Mouse (Mus musculus): ENCODE data around the gene Mtch1. TPM values are rescaled to one million over a fixed set of nuclear protein-coding genes. Genes with fewer than 3 reads are reported as not detected.

The Mtch1 gene
- polyA plus RNA-seq, 1 experiment from 2014 or later = 519 TPM

- WGBS = 16% methylated on average over 9 of the region's 9 CpGs
- no peak overlapping the region for H3K4me3 ChIP-seq
- H3K4me2 ChIP-seq = peak overlapping the region; percentile 23; the same call in 1 of the 2 replicates
- H3K9me3 ChIP-seq = no peaks in the 10 kb centered on the region
- peaks cover 24% of the 10 kb centered on the region; the same call in 1 of the 2 replicates for H3K36me3 ChIP-seq (replicated peaks)
- peaks cover 53% of the 10 kb centered on the region for H3K4me1 ChIP-seq
- ATAC-seq (replicated peaks) = peak; percentile 7; the same call in 1 of the 2 replicates
- H3K27ac ChIP-seq = peak overlapping the region; percentile 72
- H3K9ac ChIP-seq = no peak overlapping the region
- H3K27me3 ChIP-seq (replicated peaks) = no peaks in the 10 kb centered on the region
Measured at GRCm38 (mm10) chr17:29341591-29342003, 6.1 kb downstream of the Mtch1 start.

- Histone ChIP-seq H3K9me3 (no peaks in the 10 kb centered on the region), H3K4me3 (no peak overlapping the region), H3K9ac (no peak overlapping the region), H3K4me2 (no peak overlapping the region), H3K4me1 (peaks cover 43% of the 10 kb centered on the region), H3K36me3 (replicated peaks) (peaks cover 30% of the 10 kb centered on the region), H3K27ac (peak overlapping the region; percentile 72; the same call in 1 of the 2 replicates), H3K27me3 (replicated peaks) (no peaks in the 10 kb centered on the region)
- 84% methylated on average over 18 of the region's 18 CpGs for WGBS
- no peak for ATAC-seq (replicated peaks)
Measured at GRCm38 (mm10) chr17:29340406-29341261, 7.1 kb downstream of the Mtch1 start.

- no peaks in the 10 kb centered on the region for H3K9me3 ChIP-seq
- ATAC-seq (replicated peaks) = no peak
- H3K9ac ChIP-seq = no peak overlapping the region
- WGBS = 88% methylated on average over 11 of the region's 11 CpGs
- H3K4me3 ChIP-seq = no peak overlapping the region
- peaks cover 35% of the 10 kb centered on the region for H3K4me1 ChIP-seq
- H3K27me3 ChIP-seq (replicated peaks) = no peaks in the 10 kb centered on the region
- H3K27ac ChIP-seq = peak overlapping the region; percentile 43
- peaks cover 35% of the 10 kb centered on the region for H3K36me3 ChIP-seq (replicated peaks)
- no peak overlapping the region for H3K4me2 ChIP-seq
Measured at GRCm38 (mm10) chr17:29339170-29339768, 8.5 kb downstream of the Mtch1 start.

GRCm38 (mm10) chr17:29337979-29338823 lies 9.5 kb downstream of the Mtch1 start:
- H3K9me3 ChIP-seq = no peaks in the 10 kb centered on the region
- no peaks in the 10 kb centered on the region for H3K27me3 ChIP-seq (replicated peaks)
- no peak overlapping the region for H3K4me2 ChIP-seq
- H3K27ac ChIP-seq = peak overlapping the region; percentile 43
- peak; percentile 43 for ATAC-seq (replicated peaks)
- WGBS = 78% methylated on average over 9 of the region's 9 CpGs
- no peak overlapping the region for H3K4me3 ChIP-seq
- H3K9ac ChIP-seq = no peak overlapping the region
- peaks cover 43% of the 10 kb centered on the region for H3K36me3 ChIP-seq (replicated peaks)
- H3K4me1 ChIP-seq = peaks cover 35% of the 10 kb centered on the region

GRCm38 (mm10) chr17:29336266-29336990 lies 11.3 kb downstream of the Mtch1 start:
- H3K4me1 ChIP-seq = peaks cover 24% of the 10 kb centered on the region
- peaks cover 57% of the 10 kb centered on the region for H3K36me3 ChIP-seq (replicated peaks)
- H3K4me2 ChIP-seq = no peak overlapping the region
- H3K9ac ChIP-seq = no peak overlapping the region
- H3K9me3 ChIP-seq = no peaks in the 10 kb centered on the region
- no peak for ATAC-seq (replicated peaks)
- H3K4me3 ChIP-seq = no peak overlapping the region
- H3K27ac ChIP-seq = no peak overlapping the region
- no peaks in the 10 kb centered on the region for H3K27me3 ChIP-seq (replicated peaks)
- 96% methylated on average over 19 of the region's 19 CpGs for WGBS

- WGBS = 89% methylated on average over 4 of the region's 4 CpGs
- Histone ChIP-seq H3K27me3 (replicated peaks) (no peaks in the 10 kb centered on the region), H3K9ac (no peak overlapping the region), H3K4me2 (no peak overlapping the region), H3K27ac (0 out of 2 replicates have a peak overlapping the region, but pooled peaks have one; percentile 66), H3K4me3 (no peak overlapping the region), H3K4me1 (peaks cover 19% of the 10 kb centered on the region), H3K9me3 (no peaks in the 10 kb centered on the region), H3K36me3 (replicated peaks) (peaks cover 42% of the 10 kb centered on the region)
- ATAC-seq (replicated peaks) = 0 out of 2 replicates have a peak, but pooled peaks have one; percentile 16
Measured at GRCm38 (mm10) chr17:29332186-29332685, 15.5 kb downstream of the Mtch1 start.

- H3K9ac ChIP-seq = no peak overlapping the region
- peaks cover 32% of the 10 kb centered on the region for H3K4me1 ChIP-seq
- ATAC-seq (replicated peaks) = no peak
- H3K4me2 ChIP-seq = no peak overlapping the region
- no peak overlapping the region for H3K4me3 ChIP-seq
- WGBS = 14% methylated on average over 5 of the region's 5 CpGs
- H3K36me3 ChIP-seq (replicated peaks) = peaks cover 31% of the 10 kb centered on the region
- no peaks in the 10 kb centered on the region for H3K27me3 ChIP-seq (replicated peaks)
- H3K9me3 ChIP-seq = no peaks in the 10 kb centered on the region
- peak overlapping the region; percentile 66 for H3K27ac ChIP-seq
Measured at GRCm38 (mm10) chr17:29330671-29331410, 16.9 kb downstream of the Mtch1 start.

GRCm38 (mm10) chr17:29330221-29330620 lies 17.5 kb downstream of the Mtch1 start:
- Histone ChIP-seq H3K9ac (no peak overlapping the region), H3K27ac (peak overlapping the region; percentile 58), H3K9me3 (no peaks in the 10 kb centered on the region), H3K4me1 (peaks cover 37% of the 10 kb centered on the region), H3K4me3 (no peak overlapping the region), H3K36me3 (replicated peaks) (peaks cover 31% of the 10 kb centered on the region), H3K27me3 (replicated peaks) (no peaks in the 10 kb centered on the region), H3K4me2 (no peak overlapping the region)
- WGBS = 83% methylated on average over 3 of the region's 3 CpGs
- no peak for ATAC-seq (replicated peaks)

GRCm38 (mm10) chr17:29327691-29328090 lies 20.0 kb downstream of the Mtch1 start:
- H3K27ac ChIP-seq = peak overlapping the region; percentile 75
- 83% methylated on average over 9 of the region's 9 CpGs for WGBS
- no peaks in the 10 kb centered on the region for H3K9me3 ChIP-seq
- H3K4me3 ChIP-seq = no peak overlapping the region
- H3K27me3 ChIP-seq (replicated peaks) = 0 out of 2 replicates have a peak, but pooled peaks cover under 1% of the 10 kb centered on the region
- H3K36me3 ChIP-seq (replicated peaks) = peaks cover 13% of the 10 kb centered on the region
- no peak overlapping the region; the same call in 1 of the 2 replicates for H3K4me2 ChIP-seq
- H3K4me1 ChIP-seq = peaks cover 37% of the 10 kb centered on the region
- H3K9ac ChIP-seq = 0 out of 2 replicates have a peak overlapping the region, but pooled peaks have one; percentile 1
- no peak for ATAC-seq (replicated peaks)

GRCm38 (mm10) chr17:29326531-29327529 lies 20.9 kb downstream of the Mtch1 start:
- peaks cover 5% of the 10 kb centered on the region; the same call in 1 of the 2 replicates for H3K36me3 ChIP-seq (replicated peaks)
- H3K27ac ChIP-seq = peak overlapping the region; percentile 75
- H3K27me3 ChIP-seq (replicated peaks) = peaks cover 9% of the 10 kb centered on the region; the same call in 1 of the 2 replicates
- H3K9me3 ChIP-seq = no peaks in the 10 kb centered on the region
- H3K4me1 ChIP-seq = peaks cover 41% of the 10 kb centered on the region
- peak; percentile 62 for ATAC-seq (replicated peaks)
- 6% methylated on average over 52 of the region's 52 CpGs for WGBS
- H3K4me2 ChIP-seq = peak overlapping the region; percentile 51
- peak overlapping the region; percentile 28 for H3K4me3 ChIP-seq
- peak overlapping the region; percentile 1; the same call in 1 of the 2 replicates for H3K9ac ChIP-seq

Measured in midbrain, embryonic 15.5 days (tissue).